Mouse (Mus musculus) right cerebral cortex, postnatal 25 days (tissue): ENCODE measurements at regions not wholly inside any gene's neighbourhood (a gene's known extent, or its start where the extent isn't known, plus 50 kb on each side); places are given as distances from the start of the nearest gene placed in this dataset.

ENCODE experiments used
- DNase-seq: peaks from one replicate; pipeline ENCODE4 v3.0.0; 2022

GRCm38 (mm10) chr15:32110659-32111058 is 66.4 kb upstream of the Tas2r119 start:
- no peak for DNase-seq
